Mouse (Mus musculus): ENCODE measurements at regions not wholly inside any gene's neighbourhood (a gene's known extent, or its start where the extent isn't known, plus 50 kb on each side); places are given as distances from the start of the nearest gene placed in this dataset.

- TF ChIP-seq CTCF (IDR thresholded peaks at IDR 0.05; ENCODE audit: insufficient read depth, low read depth, low read length) = no peak
- TF ChIP-seq POLR2A (IDR thresholded peaks at IDR 0.05; ENCODE audit: insufficient read depth, low read depth, low read length) = no peak
Observed at GRCm38 (mm10) chr10:124090547-124090946, 826.8 kb downstream of the Fam19a2 start.

Data from olfactory bulb, adult 2 months (tissue).